Mouse (Mus musculus): ENCODE results near the gene Prrc2a. TPM values are rescaled to one million over a fixed set of nuclear protein-coding genes. Genes with fewer than 3 reads are reported as not detected.
A peak's percentile ranks its signal among the peaks of the same experiment; 100 is the strongest.

Prrc2a gene
- polyA plus RNA-seq, 1 experiment: 1,478 TPM

GRCm38 (mm10) chr17:35134801-35135590, 29.7 kb downstream of the Prrc2a start, which contains the start of gene Bag6:
Gene Bag6 (plus strand): TSS chr17:35135178.
- no peak for TF ChIP-seq GATA1 (IDR thresholded peaks at IDR 0.05; ENCODE audit: low read length)

- no peak for TF ChIP-seq GATA1 (IDR thresholded peaks at IDR 0.05; ENCODE audit: low read length)
Observed at GRCm38 (mm10) chr17:35133517-35133916, 31.2 kb downstream of the Prrc2a start.

GRCm38 (mm10) chr17:35132174-35132560, 32.5 kb downstream of the Prrc2a start:
- no peak for TF ChIP-seq GATA1 (IDR thresholded peaks at IDR 0.05; ENCODE audit: low read length)

- TF ChIP-seq GATA1 (IDR thresholded peaks at IDR 0.05; ENCODE audit: low read length): no peak
Observed at GRCm38 (mm10) chr17:35131500-35132173, 33.1 kb downstream of the Prrc2a start, which contains the start of gene Apom. Gene Apom (minus strand): TSS chr17:35132050.

GRCm38 (mm10) chr17:35131038-35131437, 33.7 kb downstream of the Prrc2a start:
- no peak for TF ChIP-seq GATA1 (IDR thresholded peaks at IDR 0.05; ENCODE audit: low read length)

- TF ChIP-seq GATA1 (IDR thresholded peaks at IDR 0.05; ENCODE audit: low read length): no peak
Observed at GRCm38 (mm10) chr17:35128996-35129395, 35.7 kb downstream of the Prrc2a start.

GRCm38 (mm10) chr17:35127017-35127416, 37.7 kb downstream of the Prrc2a start:
- no peak for TF ChIP-seq GATA1 (IDR thresholded peaks at IDR 0.05; ENCODE audit: low read length)

- TF ChIP-seq GATA1 (IDR thresholded peaks at IDR 0.05; ENCODE audit: low read length): no peak
Observed at GRCm38 (mm10) chr17:35126206-35126611, 38.5 kb downstream of the Prrc2a start, which contains the start of gene D17H6S53E. Gene D17H6S53E (plus strand): TSS chr17:35126373.

GRCm38 (mm10) chr17:35125578-35125977, 39.1 kb downstream of the Prrc2a start:
- no peak for TF ChIP-seq GATA1 (IDR thresholded peaks at IDR 0.05; ENCODE audit: low read length)

GRCm38 (mm10) chr17:35125081-35125480, 39.6 kb downstream of the Prrc2a start:
- no peak for TF ChIP-seq GATA1 (IDR thresholded peaks at IDR 0.05; ENCODE audit: low read length)

- TF ChIP-seq GATA1 (IDR thresholded peaks at IDR 0.05; ENCODE audit: low read length): peak; percentile 19
Observed at GRCm38 (mm10) chr17:35121871-35122303, 42.8 kb downstream of the Prrc2a start, which contains the start of gene Csnk2b. Gene Csnk2b (minus strand): TSS chr17:35122053.

- TF ChIP-seq GATA1 (IDR thresholded peaks at IDR 0.05; ENCODE audit: low read length): no peak
Observed at GRCm38 (mm10) chr17:35121143-35121799, 43.4 kb downstream of the Prrc2a start, which contains the start of gene Gpank1. Gene Gpank1 (plus strand): TSS chr17:35121455.

- TF ChIP-seq GATA1 (IDR thresholded peaks at IDR 0.05; ENCODE audit: low read length): no peak
Observed at GRCm38 (mm10) chr17:35120745-35121142, 44.0 kb downstream of the Prrc2a start.

GRCm38 (mm10) chr17:35115046-35116019, 49.4 kb downstream of the Prrc2a start, which contains the start of gene Ly6g5b:
Gene Ly6g5b (minus strand): TSS chr17:35115428.
- no peak for TF ChIP-seq GATA1 (IDR thresholded peaks at IDR 0.05; ENCODE audit: low read length)
